Mouse (Mus musculus) natural killer cell, adult 2 months (primary cell): ENCODE data around the gene Dnaja2.

Experiments used
- DNase-seq, 2 experiments: peaks; one replicate each; pipeline ENCODE4 v3.0.0; 2022; ENCODE audit warnings: low spot score in 2 of 2

Dnaja2 gene

DNA sequence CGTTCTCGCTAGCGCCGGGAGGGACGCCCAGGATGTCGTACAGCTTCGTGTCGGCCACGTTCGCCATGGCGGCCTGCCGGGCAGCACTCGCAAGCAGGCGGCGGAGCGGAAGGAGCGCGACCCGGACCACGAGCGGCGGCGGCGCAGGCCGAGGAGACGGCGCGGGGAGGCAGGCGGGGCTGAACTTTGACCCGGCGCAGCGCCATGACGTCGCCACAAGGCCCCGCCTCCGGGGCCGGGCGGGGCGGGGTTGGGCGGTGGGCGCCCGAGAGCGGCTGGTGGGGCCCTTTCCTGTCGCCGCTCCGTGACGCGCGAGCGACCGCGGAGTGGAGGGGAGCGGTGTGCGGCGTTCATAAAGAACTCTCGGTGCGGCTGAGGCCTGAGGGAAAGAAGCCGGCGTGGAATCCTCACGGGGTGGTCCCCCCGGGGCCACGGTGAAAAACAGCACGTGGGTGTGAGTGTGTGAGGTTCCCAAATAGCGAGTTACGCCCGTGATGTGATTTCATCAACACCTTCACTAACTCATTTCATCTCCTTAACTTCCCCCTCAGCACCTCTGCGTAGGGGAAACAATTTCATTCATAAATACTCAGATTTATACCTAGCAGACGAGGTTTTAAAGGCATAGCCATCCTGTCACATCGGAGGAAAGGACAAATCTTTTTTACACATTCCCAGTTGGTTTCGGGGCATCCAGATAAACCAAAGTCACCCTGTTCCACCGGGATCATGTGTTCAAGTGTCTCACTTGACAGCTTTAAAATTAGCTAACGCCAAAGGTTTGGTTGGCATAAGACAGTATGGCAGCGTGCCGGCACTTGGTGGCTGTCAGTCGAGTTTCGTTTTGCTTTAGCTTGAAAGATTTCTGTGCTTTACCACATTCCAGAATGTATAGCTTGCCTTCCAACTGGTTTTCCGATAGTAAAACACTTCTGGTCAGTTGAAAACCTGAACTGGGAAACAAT is at the start of gene Dnaja2:
Gene Dnaja2, minus strand, starts transcription at position 164 of the 965 bp plus-strand sequence.
- DNase-seq = peak; percentile 85 to 92

- no peak for DNase-seq
Observed at GRCm38 (mm10) chr8:85604201-85604600, 49.1 kb upstream of the Dnaja2 start.

GRCm38 (mm10) chr8:85603203-85603895 is 48.2 kb upstream of the Dnaja2 start:
- DNase-seq = peak; percentile 23 to 33

DNA sequence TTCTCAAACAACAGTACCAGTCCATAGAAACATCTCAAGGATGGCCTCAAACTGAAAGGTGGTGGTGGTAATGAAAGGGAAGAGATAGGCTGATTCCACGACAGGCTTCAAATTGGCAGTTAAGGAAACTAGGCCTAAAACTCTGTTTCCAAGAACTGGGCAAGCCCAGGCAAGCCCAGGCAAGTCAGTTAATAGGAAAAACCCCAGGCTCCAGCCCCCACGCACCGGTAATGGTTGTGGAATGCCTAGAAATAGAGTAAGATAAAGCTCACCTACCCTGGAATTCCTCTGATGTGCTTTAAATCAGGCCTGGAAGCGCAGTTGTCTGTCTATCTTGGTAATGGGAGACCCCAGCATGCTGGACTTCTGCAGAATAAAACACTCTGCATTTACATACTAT is 47.6 kb upstream of the Dnaja2 start:
- no peak for DNase-seq

DNA sequence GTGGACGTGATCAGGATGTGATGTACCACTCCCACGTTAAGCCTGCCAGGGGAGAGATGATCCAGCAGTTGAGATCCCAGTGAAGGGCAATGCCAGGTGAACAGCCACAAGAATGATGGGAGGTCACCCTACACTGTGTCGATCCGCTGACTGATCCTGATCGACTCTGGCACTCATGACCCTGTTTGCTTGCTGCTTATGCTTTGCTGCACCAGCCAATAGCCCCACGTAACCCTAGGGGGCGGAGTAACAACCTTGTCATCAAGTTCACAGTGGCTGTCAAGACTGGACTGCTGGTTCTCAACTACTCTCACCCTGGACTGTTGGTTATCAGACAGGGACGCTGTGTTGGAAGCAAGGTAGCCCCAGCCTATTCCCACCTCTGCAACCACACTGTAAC is 46.6 kb upstream of the Dnaja2 start:
- no peak for DNase-seq

DNA sequence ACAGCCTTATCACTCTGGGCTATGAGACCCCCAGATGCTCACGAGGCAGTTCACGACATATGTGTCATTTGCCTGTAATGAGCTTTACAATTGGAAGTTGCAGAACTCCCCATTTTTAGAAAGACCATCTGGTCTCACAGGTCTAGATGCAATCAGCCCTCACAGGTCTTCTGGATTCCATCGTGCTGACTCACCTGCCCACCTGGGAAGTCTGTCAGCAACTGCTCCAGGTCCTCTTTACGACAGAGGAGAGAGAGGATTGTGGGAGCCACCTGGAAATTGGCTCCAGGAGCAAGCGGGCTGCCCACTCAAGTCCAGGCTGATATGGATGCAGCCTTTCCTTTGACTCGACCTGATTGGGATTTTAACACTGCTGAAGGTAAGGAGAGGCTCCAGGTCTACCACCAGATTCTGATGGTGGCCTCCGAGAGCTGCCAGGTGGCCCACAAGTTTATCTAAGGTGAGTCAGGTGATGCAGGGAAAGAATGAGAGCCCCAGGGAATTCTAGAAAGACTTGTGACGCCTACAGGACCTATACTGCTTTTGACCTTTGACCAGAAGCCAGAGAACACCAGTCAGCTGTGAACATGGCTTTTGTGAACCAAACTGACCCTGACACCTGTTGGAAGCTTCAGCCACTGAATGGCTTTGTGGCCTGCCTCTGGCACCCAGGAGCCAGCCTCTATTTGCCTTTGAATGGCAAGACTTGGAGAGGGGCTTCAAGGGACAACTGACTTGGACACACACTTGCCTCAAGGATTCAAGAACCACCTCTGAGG is 42.5 kb upstream of the Dnaja2 start:
- no peak for DNase-seq

- DNase-seq = no peak
Observed at GRCm38 (mm10) chr8:85595391-85595790, 40.2 kb upstream of the Dnaja2 start.

- DNase-seq = no peak
Observed at GRCm38 (mm10) chr8:85594983-85595382, 39.8 kb upstream of the Dnaja2 start.

- DNase-seq = no peak
Observed at GRCm38 (mm10) chr8:85593324-85593723, 38.2 kb upstream of the Dnaja2 start.

- no peak for DNase-seq
Observed at GRCm38 (mm10) chr8:85591532-85591931, 36.4 kb upstream of the Dnaja2 start.

- no peak for DNase-seq
Observed at GRCm38 (mm10) chr8:85590258-85590657, 35.1 kb upstream of the Dnaja2 start.

GRCm38 (mm10) chr8:85588596-85588995 is 33.5 kb upstream of the Dnaja2 start:
- no peak for DNase-seq

DNA sequence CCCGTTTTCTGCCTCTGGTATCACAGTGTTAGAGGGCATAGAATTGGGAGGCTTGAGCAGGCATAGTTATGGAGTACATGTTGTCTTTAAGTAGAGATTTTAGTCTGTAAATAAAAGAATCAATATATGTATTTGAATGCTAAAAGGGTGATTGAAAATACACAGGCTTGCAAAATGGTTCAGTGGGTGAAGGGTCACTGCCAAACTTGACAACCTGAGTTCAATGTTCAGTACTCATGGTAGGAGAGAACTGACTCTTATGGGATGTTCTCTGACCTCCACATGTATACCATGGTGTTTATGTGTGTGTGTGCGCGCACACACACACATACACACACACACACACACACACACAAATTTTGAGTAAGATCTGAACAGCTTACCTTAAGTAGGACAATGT is 22.5 kb upstream of the Dnaja2 start:
- DNase-seq = no peak

- no peak for DNase-seq
Observed at GRCm38 (mm10) chr8:85573972-85574496, 18.9 kb upstream of the Dnaja2 start.

DNA sequence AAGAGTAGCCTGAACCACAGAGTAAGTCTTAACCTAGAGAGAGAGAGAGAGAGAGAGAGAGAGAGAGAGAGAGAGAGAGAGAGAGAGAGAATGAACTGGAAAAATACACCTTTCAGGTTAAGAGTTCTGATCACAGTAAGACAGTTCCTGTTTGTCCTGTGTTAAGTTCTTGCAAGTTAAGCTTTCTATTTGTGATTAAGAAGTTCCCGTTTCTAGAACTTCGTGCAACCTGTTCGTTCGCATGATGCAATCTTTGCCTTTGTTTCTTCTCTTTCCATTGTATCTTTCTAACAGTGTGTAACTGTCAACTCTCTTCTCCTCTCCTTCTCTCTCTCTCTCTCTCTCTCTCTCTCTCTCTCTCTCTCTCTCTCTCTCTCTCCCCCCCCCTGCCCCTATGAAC is 15.3 kb upstream of the Dnaja2 start:
- DNase-seq = no peak

DNA sequence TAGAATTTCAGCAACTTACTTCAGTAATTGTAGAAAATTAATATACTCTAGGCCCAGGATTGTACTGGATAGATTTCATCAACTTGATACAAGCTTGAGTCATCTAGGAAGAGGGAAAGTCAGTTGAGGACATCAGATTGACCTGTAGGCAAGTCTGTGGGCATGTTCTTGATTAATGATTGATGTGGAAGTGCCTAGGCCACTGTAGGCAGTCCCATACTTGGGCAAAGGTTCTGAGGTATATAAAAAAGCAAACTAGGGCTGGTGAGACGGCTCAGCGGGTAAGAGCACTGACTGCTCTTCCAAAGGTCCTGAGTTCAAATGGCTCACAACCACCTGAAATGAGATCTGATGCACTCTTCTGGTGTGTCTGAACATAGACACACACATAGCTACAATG is 12.7 kb upstream of the Dnaja2 start:
- no peak for DNase-seq

GRCm38 (mm10) chr8:85565186-85565585 is 10.0 kb upstream of the Dnaja2 start:
- no peak for DNase-seq

- no peak for DNase-seq
Observed at GRCm38 (mm10) chr8:85563336-85563735, 8.2 kb upstream of the Dnaja2 start.

- DNase-seq = no peak
Observed at GRCm38 (mm10) chr8:85559966-85560365, 4.8 kb upstream of the Dnaja2 start.

GRCm38 (mm10) chr8:85559201-85559600 is 4.1 kb upstream of the Dnaja2 start:
- DNase-seq = peak in 1 of 2 experiments; percentile 21

DNA sequence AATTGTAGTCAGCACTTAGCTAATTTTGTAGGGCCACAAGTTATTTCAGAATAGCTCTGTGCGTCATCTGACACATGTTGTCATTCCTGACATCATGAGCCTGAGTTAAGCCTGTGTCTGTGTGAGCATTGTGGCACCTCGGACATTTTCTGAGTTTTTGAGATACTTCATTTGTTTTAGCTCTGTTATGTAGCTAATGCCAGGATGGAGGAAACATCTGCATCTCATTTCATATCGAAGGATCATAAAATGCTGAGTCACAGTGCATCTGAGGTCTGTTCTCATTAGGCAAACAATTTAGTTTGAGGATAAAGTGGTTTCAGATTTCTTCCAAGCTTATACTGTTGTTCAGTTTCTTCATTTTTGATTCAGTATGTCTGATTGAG is 2.5 kb upstream of the Dnaja2 start:
- no peak for DNase-seq
